Mouse (Mus musculus): ENCODE results near the gene Gpx4. TPM values are rescaled to one million over a fixed set of nuclear protein-coding genes. Genes with fewer than 3 reads are reported as not detected.

Gpx4 gene
- 1,603 and 2,372 TPM in 2 replicates for polyA plus RNA-seq (2012)

DNA sequence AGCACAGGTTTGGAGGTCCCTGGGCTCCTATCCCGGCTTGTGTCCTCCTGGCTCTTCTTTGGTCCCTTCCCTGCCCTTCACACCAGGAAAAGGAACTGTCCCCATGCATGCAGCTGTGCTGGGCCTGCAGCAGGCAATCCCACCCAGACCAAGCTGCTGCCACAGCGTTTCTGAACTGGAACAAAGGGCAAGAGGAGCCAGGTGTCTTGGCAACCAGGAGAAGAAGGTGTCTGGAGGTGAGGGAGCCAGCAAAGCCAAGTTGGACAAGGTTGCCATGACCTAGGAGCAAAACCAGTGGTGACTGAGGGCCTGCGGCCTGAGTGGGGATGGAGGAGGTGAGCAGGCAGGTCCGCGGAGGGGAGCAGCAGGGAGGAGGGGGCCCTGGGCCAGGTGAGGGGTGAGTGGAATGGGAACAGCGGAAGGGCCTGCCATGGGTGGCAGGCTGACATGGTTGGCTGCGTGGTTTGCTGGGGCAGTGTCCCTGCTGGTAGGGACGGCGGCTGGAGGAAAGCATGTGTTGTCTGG is at the start of gene Gpx4:
Gpx4 (plus strand) TSS at position 126 of the 525 bp plus-strand sequence.
- TF ChIP-seq GATA1 (IDR thresholded peaks at IDR 0.05; ENCODE audit: low read length), result no peak

GRCm38 (mm10) chr10:79997819-79998218 is 49.1 kb upstream of the Gpx4 start:
- TF ChIP-seq GATA1 (IDR thresholded peaks at IDR 0.05; ENCODE audit: low read length), result no peak

DNA sequence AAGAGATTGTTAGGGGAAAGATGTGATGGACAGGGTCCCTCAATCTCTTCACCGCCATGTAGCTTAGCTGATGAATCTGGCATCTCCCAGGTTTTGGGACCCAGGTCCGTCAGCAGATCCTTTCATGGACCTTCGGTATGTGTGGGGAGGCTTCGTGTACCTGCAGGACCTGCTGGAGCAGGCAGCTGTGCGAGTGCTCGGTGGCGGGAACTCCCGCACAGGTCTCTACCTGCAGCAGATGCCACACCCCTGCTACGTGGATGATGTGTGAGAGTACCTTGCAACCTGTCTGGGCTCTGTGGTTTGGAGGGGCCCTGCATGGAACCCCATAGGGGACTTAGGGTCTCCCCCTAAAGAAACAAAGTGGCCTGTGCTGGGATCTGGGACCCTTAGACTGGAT is 45.0 kb upstream of the Gpx4 start:
- TF ChIP-seq GATA1 (IDR thresholded peaks at IDR 0.05; ENCODE audit: low read length), result no peak

- no peak for TF ChIP-seq GATA1 (IDR thresholded peaks at IDR 0.05; ENCODE audit: low read length)
Observed at GRCm38 (mm10) chr10:80002829-80003228, 44.1 kb upstream of the Gpx4 start.

DNA sequence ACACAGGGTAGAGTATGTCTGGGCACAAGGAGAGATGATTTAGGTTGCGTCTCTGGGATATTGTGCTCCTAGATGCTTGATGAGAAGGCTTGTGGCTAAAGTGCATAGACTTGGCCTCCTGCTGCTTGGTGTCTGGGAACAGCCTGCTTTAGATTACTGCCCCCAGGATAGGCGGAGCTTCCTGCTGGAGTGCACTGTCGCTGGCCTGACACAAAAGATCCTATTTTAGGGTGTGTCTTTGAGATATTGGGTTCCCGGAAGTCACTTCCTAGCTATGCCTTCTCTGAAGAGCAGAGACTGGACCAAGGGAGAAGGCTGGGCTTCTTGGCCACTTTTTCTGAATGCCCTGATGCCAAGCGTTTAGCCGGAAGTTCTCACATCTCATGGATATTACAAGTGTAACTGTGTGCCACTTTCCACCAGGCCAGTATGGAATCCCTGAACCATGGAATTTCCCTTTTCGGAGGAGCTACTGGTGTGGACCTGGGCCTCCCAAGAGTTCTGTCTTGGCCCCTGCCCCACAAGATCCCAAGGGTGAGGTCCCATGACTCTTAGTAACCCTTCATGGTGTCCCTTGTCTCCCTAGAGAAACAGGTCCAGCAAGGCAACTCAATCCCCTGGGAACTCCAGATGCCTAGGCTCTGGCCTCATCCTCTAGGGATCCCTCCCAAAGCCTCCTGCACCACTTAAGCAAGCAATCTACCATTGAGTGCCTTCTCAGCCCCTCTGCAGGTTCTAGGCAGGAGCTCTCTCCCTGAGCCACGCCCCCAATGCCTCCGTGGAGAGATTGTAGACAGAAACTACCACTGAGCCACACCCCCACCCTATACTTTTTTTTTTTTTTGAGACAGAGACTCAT is 43.4 kb upstream of the Gpx4 start:
- no peak for TF ChIP-seq GATA1 (IDR thresholded peaks at IDR 0.05; ENCODE audit: low read length)

GRCm38 (mm10) chr10:80004233-80004705 is 42.7 kb upstream of the Gpx4 start:
- TF ChIP-seq GATA1 (IDR thresholded peaks at IDR 0.05; ENCODE audit: low read length), result no peak

DNA sequence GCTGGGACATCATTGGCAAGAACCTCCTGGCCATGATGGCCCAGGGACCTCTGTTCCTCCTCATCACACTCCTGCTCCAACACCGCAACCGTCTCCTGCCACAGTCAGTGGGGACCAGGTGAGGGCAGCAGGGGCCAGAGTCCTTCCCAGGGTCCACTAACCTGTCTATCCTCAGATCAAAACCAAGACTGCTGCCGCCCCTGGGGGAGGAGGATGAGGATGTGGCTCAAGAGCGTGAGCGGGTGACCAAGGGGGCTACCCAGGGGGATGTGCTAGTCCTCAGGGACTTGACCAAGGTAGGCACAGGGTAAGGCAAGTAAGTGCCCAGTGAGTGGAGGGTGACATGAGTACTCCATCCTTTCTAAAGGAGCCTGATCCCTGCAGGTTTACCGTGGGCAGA is 35.2 kb upstream of the Gpx4 start:
- no peak for TF ChIP-seq GATA1 (IDR thresholded peaks at IDR 0.05; ENCODE audit: low read length)

DNA sequence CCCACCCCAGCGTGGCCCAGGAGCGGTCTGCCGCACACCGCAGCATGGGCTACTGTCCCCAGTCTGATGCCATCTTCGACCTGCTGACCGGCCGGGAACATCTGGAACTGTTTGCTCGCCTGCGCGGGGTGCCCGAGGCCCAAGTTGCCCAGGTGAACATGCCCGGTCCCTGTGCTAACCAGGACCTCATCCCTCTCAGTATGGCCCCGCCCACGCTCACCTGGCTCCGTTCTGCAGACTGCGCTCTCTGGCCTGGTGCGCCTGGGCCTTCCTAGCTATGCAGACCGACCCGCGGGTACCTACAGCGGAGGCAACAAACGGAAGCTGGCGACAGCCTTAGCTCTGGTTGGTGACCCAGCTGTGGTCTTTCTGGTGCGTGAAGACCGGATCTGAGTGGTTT is 33.4 kb upstream of the Gpx4 start:
- no peak for TF ChIP-seq GATA1 (IDR thresholded peaks at IDR 0.05; ENCODE audit: low read length)

DNA sequence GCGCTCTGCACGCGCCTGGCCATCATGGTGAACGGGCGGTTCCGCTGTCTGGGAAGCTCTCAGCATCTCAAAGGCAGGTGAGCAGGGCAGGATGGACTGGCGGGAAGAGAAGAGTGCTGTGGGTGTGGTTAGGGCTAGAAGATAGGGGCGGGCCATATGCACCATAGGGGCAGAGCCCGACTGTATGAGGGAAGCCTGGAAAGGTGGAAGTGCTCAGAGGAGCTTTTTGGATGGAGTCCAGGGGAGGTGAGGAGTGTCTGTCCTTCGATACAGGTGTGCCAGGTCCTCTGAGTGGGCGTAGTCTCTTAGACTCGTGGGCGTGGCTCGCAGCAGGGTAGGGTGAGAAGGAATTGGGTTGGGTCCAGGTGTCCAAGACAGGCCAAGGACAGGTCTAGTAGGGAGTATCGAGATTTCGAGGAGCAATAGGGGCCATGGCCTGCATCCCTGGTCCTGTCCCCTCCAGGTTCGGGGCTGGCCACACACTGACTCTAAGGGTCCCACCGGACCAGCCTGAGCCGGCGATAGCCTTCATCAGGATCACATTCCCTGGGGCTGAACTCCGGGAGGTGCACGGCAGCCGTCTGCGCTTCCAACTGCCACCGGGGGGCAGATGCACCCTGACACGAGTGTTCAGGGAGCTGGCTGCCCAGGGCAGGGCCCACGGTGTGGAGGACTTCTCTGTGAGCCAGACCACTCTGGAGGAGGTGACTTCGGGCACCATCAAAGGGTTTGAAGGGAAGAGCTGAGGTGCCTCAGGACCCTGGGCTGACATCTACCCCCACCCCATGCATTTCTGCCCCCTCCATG is 32.3 kb upstream of the Gpx4 start:
- TF ChIP-seq GATA1 (IDR thresholded peaks at IDR 0.05; ENCODE audit: low read length), result no peak

DNA sequence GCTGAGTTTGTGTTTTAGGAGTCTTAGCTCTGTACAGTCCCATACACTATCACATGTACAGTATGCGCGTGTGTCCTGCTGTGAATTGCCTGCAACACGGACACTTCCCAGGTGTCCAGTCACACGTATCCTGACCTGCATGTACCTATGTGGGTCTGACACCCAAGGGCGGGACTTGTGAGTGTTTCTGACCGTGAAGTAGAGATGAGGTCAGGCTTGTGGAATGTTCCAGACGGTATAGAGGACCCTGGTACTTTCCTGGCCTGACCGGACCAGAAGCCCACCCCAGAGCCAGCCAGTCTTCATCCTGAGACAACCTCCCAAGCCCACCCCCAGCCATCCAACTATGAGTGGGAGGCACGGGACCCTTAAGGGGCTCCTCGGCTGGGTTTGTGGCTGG is 31.4 kb upstream of the Gpx4 start:
- TF ChIP-seq GATA1 (IDR thresholded peaks at IDR 0.05; ENCODE audit: low read length), result no peak

DNA sequence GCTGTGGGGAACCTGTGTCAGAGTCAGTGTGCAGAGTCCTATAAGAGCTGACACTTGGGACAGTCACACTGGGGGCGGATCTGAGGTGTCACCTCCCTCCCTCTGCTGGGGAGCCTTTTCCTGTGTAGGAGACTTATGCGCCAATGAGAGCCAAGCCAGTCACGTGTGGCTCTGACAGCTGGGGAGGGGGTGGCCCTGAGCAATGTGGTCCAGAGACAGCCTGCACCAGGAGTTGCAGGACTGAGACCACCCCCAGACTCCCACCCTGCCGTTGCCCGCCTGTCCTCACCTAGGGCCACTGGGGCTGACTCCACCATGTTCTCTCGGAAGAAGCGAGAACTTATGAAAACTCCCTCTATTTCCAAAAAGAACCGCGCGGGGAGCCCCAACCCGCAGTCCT is 30.5 kb upstream of the Gpx4 start, which contains the start of gene Arhgap45:
Arhgap45 (plus strand) TSS at position 143 of the 400 bp plus-strand sequence.
- TF ChIP-seq GATA1 (IDR thresholded peaks at IDR 0.05; ENCODE audit: low read length), result no peak

DNA sequence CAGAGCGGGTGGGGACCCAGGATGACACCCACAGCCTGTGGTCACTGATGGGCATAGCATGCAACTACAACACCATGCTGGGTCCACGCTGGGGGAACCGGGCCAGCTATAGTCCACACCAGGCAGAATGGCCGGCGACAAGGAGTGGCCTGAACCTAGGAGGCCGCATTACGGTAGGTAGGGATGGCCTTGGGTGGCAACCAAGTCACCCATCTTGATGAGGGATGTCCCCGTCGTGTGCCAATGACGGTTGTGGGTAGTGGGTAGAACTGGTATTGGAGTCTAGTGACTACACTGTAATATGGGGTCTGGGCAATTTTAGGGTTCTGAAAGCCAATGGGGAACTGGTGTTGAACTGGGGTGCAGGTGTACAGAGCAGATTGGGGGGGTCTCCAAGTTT is 30.0 kb upstream of the Gpx4 start:
- TF ChIP-seq GATA1 (IDR thresholded peaks at IDR 0.05; ENCODE audit: low read length), result no peak

DNA sequence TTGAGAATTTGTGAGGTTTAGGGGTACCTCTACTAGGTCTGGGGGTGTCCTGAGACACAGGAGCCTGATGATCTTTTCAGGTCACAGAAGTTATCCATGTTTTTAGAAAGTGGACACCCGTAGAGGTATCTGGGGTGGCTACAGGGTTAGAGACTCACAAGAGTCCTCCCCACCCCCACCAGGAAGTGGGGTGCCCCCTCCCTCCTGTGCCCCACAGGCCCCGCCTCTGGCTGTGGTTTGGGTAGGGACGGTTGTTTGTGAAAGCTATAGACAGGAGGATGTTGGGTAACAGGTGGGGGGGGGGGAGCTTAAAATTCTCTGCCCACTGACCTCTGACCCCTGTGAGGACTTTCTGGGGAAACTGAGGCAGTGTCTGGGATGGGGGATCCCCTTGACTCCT is 29.6 kb upstream of the Gpx4 start:
- no peak for TF ChIP-seq GATA1 (IDR thresholded peaks at IDR 0.05; ENCODE audit: low read length)

- no peak for TF ChIP-seq GATA1 (IDR thresholded peaks at IDR 0.05; ENCODE audit: low read length)
Observed at GRCm38 (mm10) chr10:80017771-80018170, 29.2 kb upstream of the Gpx4 start.

DNA sequence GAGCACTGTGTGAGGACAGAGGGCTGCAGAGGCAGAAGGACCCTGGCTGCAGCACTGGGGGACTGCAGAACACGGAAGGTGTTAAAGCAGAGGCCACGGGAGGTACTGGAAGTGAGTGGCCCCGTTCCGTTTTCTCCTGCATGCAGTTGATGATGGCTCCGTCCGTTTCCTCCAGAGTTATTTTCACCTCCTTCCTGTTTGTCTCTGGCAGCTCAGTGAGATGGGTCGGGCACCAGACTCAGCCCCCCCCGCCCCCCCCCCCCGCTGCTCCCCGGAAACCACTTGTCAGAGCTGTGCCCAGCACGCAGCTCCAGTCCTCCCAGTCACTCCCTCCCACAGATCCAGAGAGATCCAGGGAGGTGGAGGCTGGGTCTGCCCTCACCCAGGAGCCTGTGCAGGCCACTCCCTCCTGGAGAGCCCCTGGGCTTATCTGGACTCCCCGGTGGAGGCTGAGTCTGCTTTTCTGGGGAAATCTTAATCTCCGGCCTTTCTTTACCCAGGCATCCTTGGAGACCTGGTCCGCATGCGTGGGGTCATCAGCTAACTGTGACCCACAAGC is 28.1 kb upstream of the Gpx4 start:
- no peak for TF ChIP-seq GATA1 (IDR thresholded peaks at IDR 0.05; ENCODE audit: low read length)

All from G1E-ER4 (cell line).